Mouse (Mus musculus) limb, embryonic 12.5 days (tissue): Measurements from ENCODE around the gene Clec2g. TPM values are rescaled to one million over a fixed set of nuclear protein-coding genes. Genes with fewer than 3 reads are reported as not detected.
A peak's percentile ranks its signal among the peaks of the same experiment; 100 is the strongest.
"Not testable (repeated sequence)": the region's sequence is repeated elsewhere in the genome, so short reads cannot be mapped to it uniquely, and the experiment has no call there.

Experiments used
- ATAC-seq: fragments of 200-750 bp; cut with Nextera tagmentation; 2 replicates; pipeline ENCODE4 v1.8.0; 2017; ENCODE audit warnings: low read depth, moderate TSS enrichment; ENCODE audit not compliant: insufficient number of reproducible peaks, insufficient read depth, low FRiP score, low TSS enrichment
- H3K27ac ChIP-seq: fragments of 300-500 bp; sonication (generic); 2 replicates; pipeline ENCODE4 v1.5.1; 2016; ENCODE audit warnings: mild to moderate bottlenecking, moderate library complexity
- H3K27me3 ChIP-seq: fragments of 300-500 bp; sonication (generic); 2 replicates; pipeline ENCODE4 v1.6.1; 2016; ENCODE audit warnings: mild to moderate bottlenecking, moderate library complexity
- H3K36me3 ChIP-seq: fragments of 300-500 bp; sonication (generic); 2 replicates; pipeline ENCODE4 v1.6.1; 2016; ENCODE audit warnings: mild to moderate bottlenecking, moderate library complexity
- H3K4me1 ChIP-seq: fragments of 300-500 bp; sonication (generic); replicated peaks from 2 replicates; pipeline ENCODE4 v1.6.1; 2016
- H3K4me2 ChIP-seq: fragments of 300-500 bp; sonication (generic); 2 replicates; pipeline ENCODE4 v1.6.1; 2016; ENCODE audit warnings: mild to moderate bottlenecking, moderate library complexity
- H3K4me3 ChIP-seq: fragments of 300-500 bp; sonication (generic); replicated peaks from 2 replicates; pipeline ENCODE4 v1.5.1; 2016; ENCODE audit warnings: mild to moderate bottlenecking
- H3K9ac ChIP-seq: fragments of 300-500 bp; sonication (generic); replicated peaks from 2 replicates; pipeline ENCODE4 v1.6.1; 2016; ENCODE audit warnings: mild to moderate bottlenecking, moderate library complexity
- H3K9me3 ChIP-seq: fragments of 300-500 bp; sonication (generic); 2 replicates; pipeline ENCODE4 v1.6.1; 2016; ENCODE audit warnings: mild to moderate bottlenecking, moderate library complexity
- WGBS: fragments of 180-500 bp; shearing (Covaris S2); methylation state at CpG from one replicate; pipeline ENCODE4 v1.1.7; 2016; 5-methylcytosine and 5-hydroxymethylcytosine counted together
- polyA plus RNA-seq: library from polyadenylated mRNA; unstranded; fragments of >200 nt; fragmentation: Nextera tagmentation; extraction: Ambion mirVana; gene quantifications from 2 replicates; pipeline ENCODE4 v1.2.1, GENCODE M21; 2016

Gene Clec2g
- not detected in 2 replicates for polyA plus RNA-seq

DNA sequence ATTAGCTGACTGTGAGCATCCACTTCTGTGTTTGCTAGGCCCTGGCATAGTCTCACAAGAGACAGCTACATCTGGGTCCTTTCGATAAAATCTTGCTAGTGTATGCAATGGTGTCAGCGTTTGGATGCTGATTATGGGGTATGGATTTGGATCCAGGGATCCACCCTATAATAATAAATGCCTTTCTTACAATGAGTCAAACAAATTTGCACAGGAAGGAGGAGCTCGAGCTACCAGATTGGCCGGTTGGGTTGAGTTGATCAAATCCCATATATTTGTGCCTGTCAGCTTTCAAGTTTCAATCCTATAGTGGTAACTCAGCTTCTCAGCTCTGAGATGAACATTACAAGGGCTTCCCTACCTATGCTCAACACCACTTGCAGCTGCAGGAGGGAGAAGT is at the start of gene Clec2g:
Gene Clec2g (plus strand): TSS at position 301 of the 400 bp plus-strand sequence.
- not testable (repeated sequence) for H3K4me2 ChIP-seq, H3K36me3 ChIP-seq, H3K27me3 ChIP-seq, H3K9ac ChIP-seq, H3K4me1 ChIP-seq, H3K4me3 ChIP-seq, ATAC-seq, H3K9me3 ChIP-seq
- WGBS: 95% methylated on average over 4 of the region's 4 CpGs
- peak within 1 kb of the TSS; percentile 64; the same call in 1 of the 2 replicates for H3K27ac ChIP-seq

DNA sequence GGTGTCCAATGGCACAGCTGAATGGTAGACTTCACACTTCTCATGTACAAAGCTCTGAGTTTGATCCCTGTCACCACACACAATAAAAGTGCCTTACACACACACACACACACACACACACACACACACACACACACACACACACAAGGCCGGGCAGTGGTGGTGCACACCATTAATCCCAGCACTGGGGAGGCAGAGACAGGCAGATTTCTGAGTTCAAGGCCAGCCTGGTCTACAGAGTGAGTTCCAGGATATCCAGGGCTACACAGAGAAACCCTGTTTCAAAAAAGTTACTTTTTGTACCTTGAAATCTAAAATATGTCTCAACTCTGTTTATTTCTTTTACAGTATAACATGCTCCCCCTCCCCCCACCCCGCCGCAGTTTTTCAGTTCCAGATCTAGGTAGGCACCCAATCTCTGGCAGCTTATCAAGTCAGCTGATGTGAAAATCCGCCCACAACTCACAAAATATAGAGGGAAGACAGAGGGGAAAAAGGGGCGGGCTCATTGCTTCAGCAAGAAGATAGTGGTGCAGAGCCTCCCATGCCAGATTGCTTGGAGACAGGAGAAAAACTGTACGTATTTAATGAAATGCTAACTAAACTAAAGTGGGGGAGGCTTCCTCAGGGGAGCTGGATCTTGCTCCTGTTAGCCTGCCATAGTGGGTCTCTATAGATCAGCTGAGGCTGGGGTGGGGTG is 46.9 kb upstream of the Clec2g start, which contains the start of gene Clec2i:
Gene Clec2i (plus strand): TSS at position 498 of the 700 bp plus-strand sequence.
- not testable (repeated sequence) for H3K4me1 ChIP-seq, H3K4me2 ChIP-seq, H3K27me3 ChIP-seq, H3K4me3 ChIP-seq, ATAC-seq, H3K27ac ChIP-seq, H3K9me3 ChIP-seq, H3K9ac ChIP-seq, H3K36me3 ChIP-seq
- WGBS: 85% methylated on average over 6 of the region's 6 CpGs

DNA sequence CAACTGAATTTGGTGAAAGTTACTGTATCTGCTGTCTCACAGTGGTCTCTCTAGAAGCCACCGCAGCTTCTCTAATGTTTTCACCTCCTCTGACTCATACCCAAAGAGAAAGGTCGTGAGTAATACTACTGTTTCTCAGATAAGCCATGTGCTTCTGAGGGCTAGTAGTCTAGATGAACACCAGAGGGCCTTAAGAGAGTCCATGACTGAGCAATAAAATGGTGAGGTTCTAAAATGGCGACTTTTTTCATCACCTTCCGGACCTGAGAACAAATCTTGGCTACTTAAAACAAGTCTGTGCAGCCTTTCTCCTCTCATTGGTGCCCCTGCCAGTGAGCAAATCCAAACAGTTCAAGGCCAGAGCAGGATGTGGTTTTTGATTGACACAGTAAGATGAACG is 45.3 kb upstream of the Clec2g start:
- no peaks in the 10 kb centered on the region for H3K9me3 ChIP-seq
- no peaks in the 10 kb centered on the region for H3K36me3 ChIP-seq
- H3K9ac ChIP-seq: no peak overlapping the region
- no peak; the same call in 1 of the 2 replicates for ATAC-seq
- H3K27me3 ChIP-seq: no peaks in the 10 kb centered on the region
- no peak overlapping the region for H3K4me3 ChIP-seq
- no peak overlapping the region for H3K4me2 ChIP-seq
- H3K27ac ChIP-seq: no peak overlapping the region
- 83% methylated on average over 5 of the region's 5 CpGs for WGBS
- no peaks in the 10 kb centered on the region for H3K4me1 ChIP-seq

DNA sequence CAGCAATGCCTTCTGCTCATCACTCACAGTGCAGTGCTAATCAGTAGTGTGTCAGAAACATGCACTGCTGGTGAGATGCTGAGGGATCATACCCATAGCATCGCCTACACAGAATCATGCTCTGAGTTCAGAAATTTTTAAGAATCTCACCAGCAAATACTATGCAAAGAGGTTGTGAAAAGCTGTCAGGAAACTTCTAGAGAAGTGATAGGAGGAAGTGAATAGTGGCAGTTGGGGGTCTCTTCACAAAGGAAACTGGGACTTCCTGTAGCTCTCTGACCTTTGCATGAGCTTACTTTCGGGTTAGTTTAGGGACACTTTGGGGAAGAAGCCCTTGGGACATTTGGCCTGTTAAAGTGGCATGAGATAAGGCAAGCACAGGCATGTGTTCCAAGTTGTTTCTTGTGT is 43.2 kb upstream of the Clec2g start, which contains the start of gene BC035044:
Gene BC035044 (minus strand): TSS at position 179 of the 408 bp plus-strand sequence.
- no peak for ATAC-seq
- no peaks in the 10 kb centered on the region for H3K27me3 ChIP-seq
- 75% methylated on average over 2 of the region's 2 CpGs for WGBS
- H3K4me3 ChIP-seq: no peak within 1 kb of the TSS
- no peak within 1 kb of the TSS for H3K4me2 ChIP-seq
- H3K27ac ChIP-seq: no peak within 1 kb of the TSS
- no peaks in the 10 kb centered on the region for H3K9me3 ChIP-seq
- H3K36me3 ChIP-seq: no peaks in the 10 kb centered on the region
- no peak within 1 kb of the TSS for H3K9ac ChIP-seq
- no peaks in the 10 kb centered on the region for H3K4me1 ChIP-seq

DNA sequence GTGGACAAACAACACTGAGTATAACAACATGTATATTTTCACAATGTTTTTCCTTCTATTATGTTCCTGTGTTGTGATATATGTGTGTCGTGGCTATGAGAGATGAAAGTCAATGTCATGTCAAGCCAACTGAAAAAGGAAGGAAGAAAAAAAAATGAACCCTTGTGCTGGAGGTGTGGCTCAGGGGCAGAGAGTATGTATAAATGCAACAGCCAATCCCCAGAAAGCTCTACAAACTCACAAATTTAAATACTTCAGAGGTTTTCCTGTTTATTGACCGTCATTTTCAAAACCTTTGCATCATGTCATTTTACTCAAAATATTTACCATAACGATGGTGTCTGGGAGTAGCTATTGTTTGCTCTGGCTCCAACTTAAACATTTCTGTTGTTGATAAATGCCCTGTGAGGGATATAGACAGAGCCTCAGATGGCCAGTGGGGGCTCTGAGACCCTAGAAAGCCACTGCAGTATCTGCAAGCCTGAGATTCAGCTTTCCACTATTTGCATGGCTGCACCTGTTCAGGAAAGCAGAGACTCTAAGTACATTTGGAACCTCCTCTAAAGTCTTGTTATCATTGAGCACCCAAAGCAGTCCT is 38.7 kb upstream of the Clec2g start:
- H3K36me3 ChIP-seq: no peaks in the 10 kb centered on the region
- no peaks in the 10 kb centered on the region for H3K9me3 ChIP-seq
- no peak overlapping the region for H3K4me3 ChIP-seq
- no peak overlapping the region for H3K9ac ChIP-seq
- H3K4me1 ChIP-seq: no peaks in the 10 kb centered on the region
- H3K27ac ChIP-seq: no peak overlapping the region
- no peaks in the 10 kb centered on the region for H3K27me3 ChIP-seq
- WGBS: 90% methylated on average over 3 of the region's 3 CpGs
- H3K4me2 ChIP-seq: no peak overlapping the region
- ATAC-seq: no peak

DNA sequence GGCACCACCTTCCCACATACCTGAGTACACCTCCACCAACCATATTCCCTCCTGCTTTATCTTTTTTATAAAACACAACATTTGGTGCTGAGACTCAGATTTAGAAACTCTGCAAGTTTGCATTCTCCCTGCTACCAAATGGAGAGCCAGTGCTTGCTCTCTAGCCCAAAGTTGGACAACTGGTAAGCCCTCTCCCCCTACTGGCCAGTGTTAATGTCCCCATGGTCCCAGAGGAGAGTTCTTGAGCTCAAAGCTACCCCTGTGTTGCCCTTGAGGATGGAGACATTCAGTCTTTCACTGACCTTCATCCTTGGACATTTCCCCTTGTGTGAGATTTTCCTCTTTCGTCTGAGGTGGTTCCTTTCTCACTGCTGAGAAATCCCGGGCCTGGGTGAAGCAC is 34.1 kb upstream of the Clec2g start:
- Histone ChIP-seq H3K36me3 (no peaks in the 10 kb centered on the region), H3K27me3 (no peaks in the 10 kb centered on the region), H3K4me3 (no peak overlapping the region), H3K4me2 (no peak overlapping the region), H3K9me3 (no peaks in the 10 kb centered on the region), H3K27ac (no peak overlapping the region), H3K9ac (no peak overlapping the region), H3K4me1 (no peaks in the 10 kb centered on the region)
- 90% methylated on average over 2 of the region's 2 CpGs for WGBS
- no peak for ATAC-seq

DNA sequence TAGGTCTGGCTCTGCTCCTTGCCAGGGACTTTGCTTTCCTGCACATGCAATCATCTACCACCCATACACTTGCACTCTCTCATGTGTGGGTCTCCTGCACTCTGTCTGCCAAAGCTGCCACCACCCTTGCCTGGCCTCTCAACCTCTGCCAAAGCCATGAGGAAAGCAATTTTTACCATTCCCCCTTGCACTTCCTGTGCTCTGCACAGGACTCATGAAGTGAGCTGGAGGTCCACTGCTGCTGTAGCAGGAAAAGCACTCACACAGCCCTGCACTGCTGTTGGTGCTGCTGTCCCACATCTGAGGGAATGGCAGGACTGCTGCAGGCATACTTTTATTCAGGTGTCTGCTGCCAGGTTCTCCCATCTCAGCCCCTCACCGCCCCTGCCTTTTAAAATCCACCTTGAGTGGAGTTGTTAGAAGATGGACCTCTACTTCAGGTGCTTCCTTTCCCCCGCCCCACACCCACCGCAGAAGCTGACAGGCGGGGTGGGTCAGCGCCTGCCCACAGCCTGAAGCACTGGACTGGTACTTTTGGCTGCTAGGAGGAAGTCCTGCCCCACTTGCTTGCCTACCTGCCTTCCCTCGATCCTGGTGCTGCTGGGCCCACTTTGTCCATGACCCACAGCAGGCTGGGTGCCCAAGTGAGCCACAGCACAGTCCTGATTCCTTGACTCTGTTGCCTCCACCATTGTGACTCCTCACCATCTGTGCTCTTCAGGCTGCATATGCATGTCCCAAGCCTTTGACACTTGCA is 33.2 kb upstream of the Clec2g start:
- not testable (repeated sequence) for H3K4me2 ChIP-seq, ATAC-seq, H3K9me3 ChIP-seq, H3K4me3 ChIP-seq, H3K36me3 ChIP-seq, H3K27me3 ChIP-seq, H3K27ac ChIP-seq, H3K4me1 ChIP-seq, H3K9ac ChIP-seq
- WGBS: 88% methylated on average over 6 of the region's 6 CpGs

DNA sequence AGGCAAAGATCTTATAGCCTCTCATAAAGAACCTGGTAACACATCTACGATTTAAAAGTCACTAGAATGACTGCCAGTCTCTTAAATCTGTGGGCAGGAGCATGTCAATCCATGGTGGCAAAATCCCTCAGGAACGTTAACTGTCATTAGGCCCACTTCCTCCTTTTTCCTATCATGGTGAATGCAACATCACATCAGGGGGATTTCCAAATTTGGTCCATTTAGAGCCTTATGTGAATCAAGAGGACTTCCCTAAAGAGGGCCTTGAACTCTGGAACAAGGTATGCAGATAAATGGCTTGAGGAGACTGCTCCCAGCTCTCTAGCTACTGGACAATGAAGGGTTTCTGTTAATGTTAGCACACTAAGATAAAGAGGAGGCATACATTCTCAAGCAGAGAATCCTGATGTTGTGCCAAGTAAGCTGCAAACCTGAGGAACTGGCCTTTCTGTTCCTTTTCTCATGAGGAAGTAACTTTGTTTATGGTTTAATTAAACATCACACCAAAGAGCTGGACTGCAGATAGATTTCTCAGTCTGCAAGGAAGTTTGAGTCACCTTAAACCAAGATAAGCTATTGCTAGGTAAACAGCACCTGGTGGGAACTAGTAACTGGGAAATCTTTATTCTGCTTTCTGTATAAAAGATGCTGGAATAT is 20.5 kb upstream of the Clec2g start:
- no peaks in the 10 kb centered on the region for H3K36me3 ChIP-seq
- no peaks in the 10 kb centered on the region for H3K4me1 ChIP-seq
- WGBS: 77% methylated on average over 2 of the region's 2 CpGs

DNA sequence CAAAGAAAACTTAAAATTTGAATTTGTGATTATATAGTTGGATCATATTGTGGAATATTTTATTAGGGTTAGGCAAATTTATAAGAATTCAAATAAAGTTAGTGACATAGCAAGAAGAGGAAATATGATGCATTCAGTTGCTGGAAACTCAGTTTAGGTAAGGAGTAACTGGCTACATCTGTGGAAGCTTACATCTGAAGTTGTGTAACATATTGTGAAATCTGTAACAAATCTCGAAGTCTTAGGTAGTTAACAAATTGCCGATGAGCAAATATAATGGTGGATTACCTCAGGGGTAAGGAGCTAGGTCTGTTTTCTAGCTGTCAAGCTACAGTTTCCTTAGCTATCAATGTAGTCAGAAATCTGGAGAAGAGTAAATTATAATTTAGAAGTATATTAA is 16.9 kb upstream of the Clec2g start:
- Histone ChIP-seq H3K4me1 (no peaks in the 10 kb centered on the region), H3K4me2 (no peak overlapping the region), H3K9ac (no peak overlapping the region), H3K4me3 (no peak overlapping the region), H3K27ac (no peak overlapping the region), H3K27me3 (no peaks in the 10 kb centered on the region), H3K36me3 (no peaks in the 10 kb centered on the region), H3K9me3 (peaks cover 6% of the 10 kb centered on the region; the same call in 1 of the 2 replicates)
- WGBS: 89% methylated on average over 2 of the region's 2 CpGs
- no peak for ATAC-seq

More for the DNA sequence above, 20.5 kb upstream of the Clec2g start:
- Histone ChIP-seq H3K9me3 (no peaks in the 10 kb centered on the region), H3K9ac (no peak overlapping the region), H3K27me3 (no peaks in the 10 kb centered on the region), H3K27ac (no peak overlapping the region), H3K4me3 (no peak overlapping the region), H3K4me2 (no peak overlapping the region)
- no peak for ATAC-seq

DNA sequence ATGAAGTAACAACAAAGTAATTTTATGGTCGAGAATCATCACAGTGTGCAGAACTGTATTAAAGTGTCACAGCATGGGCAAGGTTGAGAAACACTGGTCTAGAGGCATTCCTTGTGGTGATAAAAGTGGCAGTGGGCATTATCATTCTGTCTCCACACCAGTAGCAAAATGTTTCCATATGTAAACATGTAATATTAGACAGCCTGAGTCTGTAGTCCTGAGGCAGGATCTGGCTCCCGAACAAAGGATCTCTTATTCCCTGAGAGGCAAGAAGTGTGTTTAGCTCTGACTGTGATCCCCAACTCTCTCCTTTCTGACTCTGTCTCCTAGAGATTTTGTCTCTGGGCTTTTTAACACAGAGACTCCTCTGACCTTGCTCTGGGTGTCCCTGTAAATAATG is 1.1 kb upstream of the Clec2g start:
- Histone ChIP-seq H3K36me3 (no peaks in the 10 kb centered on the region), H3K9me3 (0 out of 2 replicates have a peak, but pooled peaks cover 4% of the 10 kb centered on the region), H3K4me2 (no peak overlapping the region), H3K9ac (no peak overlapping the region), H3K27ac (peak overlapping the region; percentile 64; the same call in 1 of the 2 replicates), H3K4me3 (no peak overlapping the region), H3K27me3 (no peaks in the 10 kb centered on the region), H3K4me1 (no peaks in the 10 kb centered on the region)
- WGBS: 51% methylated on average over 2 of the region's 2 CpGs
- peak; percentile 42; the same call in 1 of the 2 replicates for ATAC-seq
